Mouse (Mus musculus): ENCODE measurements at regions not wholly inside any gene's neighbourhood (a gene's known extent, or its start where the extent isn't known, plus 50 kb on each side); places are given as distances from the start of the nearest gene placed in this dataset.

DNA sequence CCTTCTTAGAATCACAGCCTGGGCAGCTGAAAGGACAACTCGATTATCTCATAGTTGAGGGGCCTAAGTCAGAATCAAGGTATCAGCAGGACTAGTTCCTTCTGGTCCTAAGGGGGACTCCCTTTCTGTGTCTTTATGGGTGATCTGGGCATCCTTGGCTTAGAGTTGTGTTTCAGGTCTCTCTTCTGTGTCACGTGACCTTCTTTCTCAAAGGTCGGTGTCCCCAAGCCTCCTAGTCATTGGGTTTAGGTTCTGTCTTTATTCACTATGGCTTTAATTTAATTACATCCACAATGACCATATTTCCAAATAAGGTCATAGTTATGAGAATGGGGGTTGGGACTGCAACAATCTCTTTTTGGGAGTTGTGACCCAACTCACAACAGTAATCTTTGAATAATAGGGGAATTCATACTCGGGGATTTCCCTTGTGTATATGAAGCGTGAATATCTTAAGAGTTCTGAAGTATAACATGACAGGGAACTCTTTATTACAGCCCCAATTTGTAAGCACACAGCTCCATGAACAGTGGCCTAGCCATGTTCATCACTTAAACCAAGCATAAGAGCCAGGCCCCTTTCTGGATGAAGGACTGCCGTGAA lies 263.8 kb downstream of the Gm49356 start:
- TF ChIP-seq CTCF (IDR thresholded peaks at IDR 0.05; ENCODE audit: low read depth) (no peak), EP300 (IDR thresholded peaks at IDR 0.05; ENCODE audit: low read depth) (no peak)
